9 mouse cellular contexts compared by ENCODE assay signal in genomic region chr7:122968751-122969150, GRCm38 (mm10). TPM values are rescaled to one million over a fixed set of nuclear protein-coding genes. Genes with fewer than 3 reads are reported as not detected.
DNase-seq lines count a peak whose midpoint lies in the region; ATAC-seq and TF ChIP-seq lines count a peak whose summit lies in the region.
"Had no signal": no experiment of that assay in that cellular context is flagged by ENCODE, and none has a peak within 500 bp of the region (broad histone marks: within the 10 kb centered on the region; RNA-seq: fewer than 3 reads in every experiment).

No protein-coding gene starts in this region.

- no peak; the same call in 1 of the 2 replicates for TF ChIP-seq CTCF in kidney, postnatal 0 days (IDR thresholded peaks at IDR 0.05; ENCODE audit: low read depth)
- TF ChIP-seq CTCF in intestine, postnatal 0 days (IDR thresholded peaks at IDR 0.05; ENCODE audit: low read depth), result 0 out of 2 replicates have a peak, but pooled peaks have one; percentile 16
- no peak for TF ChIP-seq CTCF in heart, adult 2 months (IDR thresholded peaks at IDR 0.05)

- no peaks in the 10 kb centered on the region for H3K9me3 ChIP-seq in kidney, postnatal 0 days (replicated peaks; ENCODE audit: low read length)
- no peaks in the 10 kb centered on the region for H3K9me3 ChIP-seq in embryonic facial prominence, embryonic 11.5 days (replicated peaks; ENCODE audit: control insufficient read depth, low read length)
- H3K9me3 ChIP-seq in intestine, postnatal 0 days (ENCODE audit: control insufficient read depth), result no peaks in the 10 kb centered on the region
- no peaks in the 10 kb centered on the region for H3K9me3 ChIP-seq in neural tube, embryonic 13.5 days

- peaks cover 3% of the 10 kb centered on the region for H3K79me2 ChIP-seq in heart, adult 2 months (replicated peaks; ENCODE audit: control insufficient read depth, insufficient read depth, low read length)

- H3K27ac ChIP-seq in kidney, postnatal 0 days, result no peak overlapping the region
- H3K27ac ChIP-seq in embryonic facial prominence, embryonic 11.5 days (replicated peaks; ENCODE audit: low read depth, low read length), result no peak overlapping the region
- H3K27ac ChIP-seq in intestine, postnatal 0 days (ENCODE audit: low read depth, low read length), result no peak overlapping the region
- H3K27ac ChIP-seq in neural tube, embryonic 13.5 days (replicated peaks), result peak overlapping the region; percentile 92
- no peak overlapping the region for H3K27ac ChIP-seq in heart, adult 2 months

- no peak for ATAC-seq in kidney, postnatal 0 days (replicated peaks; ENCODE audit: low FRiP score, low read depth)
- ATAC-seq in embryonic facial prominence, embryonic 11.5 days (replicated peaks; ENCODE audit: insufficient number of reproducible peaks, low FRiP score, low TSS enrichment, low read depth), result no peak
- ATAC-seq in intestine, postnatal 0 days, result no peak
- no peak for ATAC-seq in neural tube, embryonic 13.5 days (ENCODE audit: low read depth)

- peak; percentile 36 for DNase-seq in kidney, postnatal 0 days (ENCODE audit: low spot score)
- DNase-seq in kidney, adult 18-20 months, result no peak
- DNase-seq in embryonic facial prominence, embryonic 11.5 days (ENCODE audit: low spot score), result no peak
- DNase-seq in frontal cortex, postnatal 14 days (ENCODE audit: low spot score in 2 of 2), result no peak
- no peak for DNase-seq in kidney, postnatal 10 days
- no peak for DNase-seq in heart, adult 2 months
- DNase-seq: thymus, postnatal 25 days had no signal

- no peak for TF ChIP-seq EP300 in heart, adult 2 months (IDR thresholded peaks at IDR 0.05; ENCODE audit: insufficient read depth, low read depth, low read length)

- intact Hi-C loops in heart, adult 2 months (cut with DNase I), result no loop called here

- no peaks in the 10 kb centered on the region for H3K36me3 ChIP-seq in kidney, postnatal 0 days (ENCODE audit: insufficient read depth, low read length)
- no peaks in the 10 kb centered on the region for H3K36me3 ChIP-seq in embryonic facial prominence, embryonic 11.5 days (replicated peaks; ENCODE audit: control insufficient read depth, insufficient read depth, low read depth, low read length)
- H3K36me3 ChIP-seq in intestine, postnatal 0 days (ENCODE audit: control insufficient read depth, insufficient read depth), result no peaks in the 10 kb centered on the region
- peaks cover 9% of the 10 kb centered on the region; the same call in 1 of the 2 replicates for H3K36me3 ChIP-seq in neural tube, embryonic 13.5 days
- peaks cover 20% of the 10 kb centered on the region for H3K36me3 ChIP-seq in heart, adult 2 months (ENCODE audit: control insufficient read depth, insufficient read depth, low read length)

- TF ChIP-seq POLR2A in heart, adult 2 months (IDR thresholded peaks at IDR 0.05; ENCODE audit: insufficient read depth, low read depth, low read length), result no peak

- no peak overlapping the region for H3K9ac ChIP-seq in kidney, postnatal 0 days (ENCODE audit: low read depth, low read length)
- H3K9ac ChIP-seq in embryonic facial prominence, embryonic 11.5 days (replicated peaks; ENCODE audit: low read length), result no peak overlapping the region
- no peak overlapping the region for H3K9ac ChIP-seq in intestine, postnatal 0 days (ENCODE audit: low read depth, low read length)
- H3K9ac ChIP-seq in neural tube, embryonic 13.5 days, result peak overlapping the region; percentile 100
- H3K9ac ChIP-seq in heart, adult 2 months (ENCODE audit: low read depth, low read length), result no peak overlapping the region

- H3K27me3 ChIP-seq in kidney, postnatal 0 days (ENCODE audit: insufficient read depth, low read length), result no peaks in the 10 kb centered on the region
- no peaks in the 10 kb centered on the region for H3K27me3 ChIP-seq in embryonic facial prominence, embryonic 11.5 days (ENCODE audit: control insufficient read depth, insufficient read depth, low read length)
- no peaks in the 10 kb centered on the region for H3K27me3 ChIP-seq in intestine, postnatal 0 days (replicated peaks; ENCODE audit: control insufficient read depth, insufficient read depth, low read length)
- no peaks in the 10 kb centered on the region for H3K27me3 ChIP-seq in neural tube, embryonic 13.5 days
- no peaks in the 10 kb centered on the region for H3K27me3 ChIP-seq in heart, adult 2 months (ENCODE audit: control insufficient read depth, insufficient read depth, low read length)

- 54% methylated on average over 4 of the region's 4 CpGs for WGBS in kidney, postnatal 0 days
- WGBS in embryonic facial prominence, embryonic 11.5 days, result 67% methylated on average over 4 of the region's 4 CpGs
- WGBS in intestine, postnatal 0 days, result 44% methylated on average over 4 of the region's 4 CpGs
- 68% methylated on average over 4 of the region's 4 CpGs for WGBS in neural tube, embryonic 13.5 days
- 54% methylated on average over 4 of the region's 4 CpGs for WGBS in heart, adult 2 months

- H3K4me2 ChIP-seq in kidney, postnatal 0 days (ENCODE audit: low read length), result peak overlapping the region; percentile 76; the same call in 1 of the 2 replicates
- H3K4me2 ChIP-seq in embryonic facial prominence, embryonic 11.5 days (ENCODE audit: low read depth, low read length), result no peak overlapping the region
- H3K4me2 ChIP-seq in intestine, postnatal 0 days (replicated peaks; ENCODE audit: low read depth), result peak overlapping the region; percentile 77; the same call in 1 of the 2 replicates
- H3K4me2 ChIP-seq in neural tube, embryonic 13.5 days, result peak overlapping the region; percentile 56

- peaks cover 5% of the 10 kb centered on the region for H3K4me1 ChIP-seq in kidney, postnatal 0 days (replicated peaks; ENCODE audit: insufficient read depth, low read length)
- H3K4me1 ChIP-seq in embryonic facial prominence, embryonic 11.5 days (ENCODE audit: control insufficient read depth, insufficient read depth, low read length), result no peaks in the 10 kb centered on the region
- H3K4me1 ChIP-seq in intestine, postnatal 0 days (replicated peaks; ENCODE audit: control insufficient read depth, insufficient read depth, low read length), result peaks cover 9% of the 10 kb centered on the region
- H3K4me1 ChIP-seq in neural tube, embryonic 13.5 days (replicated peaks), result peaks cover 26% of the 10 kb centered on the region
- peaks cover 4% of the 10 kb centered on the region; the same call in 1 of the 2 replicates for H3K4me1 ChIP-seq in heart, adult 2 months (ENCODE audit: control insufficient read depth, insufficient read depth, low read length)

- no peak overlapping the region for H3K4me3 ChIP-seq in kidney, postnatal 0 days (replicated peaks; ENCODE audit: low read depth, low read length)
- H3K4me3 ChIP-seq in embryonic facial prominence, embryonic 11.5 days (ENCODE audit: low read depth, low read length), result peak overlapping the region; percentile 96; the same call in 1 of the 2 replicates
- no peak overlapping the region for H3K4me3 ChIP-seq in intestine, postnatal 0 days (ENCODE audit: low read depth, low read length)
- peak overlapping the region; percentile 99 for H3K4me3 ChIP-seq in neural tube, embryonic 13.5 days
- H3K4me3 ChIP-seq in heart, adult 2 months, result no peak overlapping the region

RNA-seq across cellular contexts. Expression of gene Rbbp6, which starts 3.3 kb away (rescaled TPM):
- 24.4 and 25.6 TPM in 2 replicates for polyA plus RNA-seq in kidney, postnatal 0 days (2015; fragmentation: Nextera tagmentation; extraction: Ambion mirVana)
- 37.3 and 43.2 TPM in 2 replicates for polyA plus RNA-seq in embryonic facial prominence, embryonic 11.5 days (2014; fragmentation: Nextera tagmentation; extraction: Ambion mirVana)
- polyA plus RNA-seq in intestine, postnatal 0 days (2015; fragmentation: Nextera tagmentation; extraction: Ambion mirVana), result 15.3 and 15.5 TPM in 2 replicates
- 31.1 and 35.2 TPM in 2 replicates for polyA plus RNA-seq in neural tube, embryonic 13.5 days (2015; fragmentation: Nextera tagmentation; extraction: Ambion mirVana)
- 10 to 100 TPM; 28.9 to 29.8 TPM for total RNA-seq in heart, adult 2 months (2021)
- polyA plus RNA-seq in heart, adult 2 months (2012; rRNA removed), result 9.0 and 21.2 TPM in 2 replicates

Comparison
In these comparisons a context has a peak if more than half of its experiments do, and no peak if none do; other contexts are left out.
1. H3K4me3 ChIP-seq: peak in embryonic facial prominence, embryonic 11.5 days (single experiment) and neural tube, embryonic 13.5 days (single experiment); none in kidney, postnatal 0 days (single experiment), intestine, postnatal 0 days (single experiment) and heart, adult 2 months (single experiment).